Mouse (Mus musculus): ENCODE results near the gene Uhrf2. TPM values are rescaled to one million over a fixed set of nuclear protein-coding genes. Genes with fewer than 3 reads are reported as not detected.
A peak's percentile ranks its signal among the peaks of the same experiment; 100 is the strongest.

Gene Uhrf2
- polyA plus RNA-seq, 1 experiment from 2014 or later, result 90.4 TPM

GRCm38 (mm10) chr19:30091644-30092295 lies 61.5 kb downstream of the Uhrf2 start:
- no peak for DNase-seq (ENCODE audit: low spot score)
- no peak for ATAC-seq (ENCODE audit: low FRiP score)
- H3K4me2 ChIP-seq (replicated peaks; ENCODE audit: low read depth, low read length), result no peak overlapping the region
- H3K9ac ChIP-seq (ENCODE audit: low read depth, low read length), result no peak overlapping the region
- H3K4me1 ChIP-seq (replicated peaks; ENCODE audit: control insufficient read depth, insufficient read depth, low read length), result no peaks in the 10 kb centered on the region
- H3K4me3 ChIP-seq (ENCODE audit: low read depth, low read length), result no peak overlapping the region
- H3K27me3 ChIP-seq (ENCODE audit: control insufficient read depth, insufficient read depth, low read length), result no peaks in the 10 kb centered on the region
- H3K9me3 ChIP-seq (ENCODE audit: control insufficient read depth, low read length), result no peaks in the 10 kb centered on the region
- H3K27ac ChIP-seq (ENCODE audit: low read depth, low read length), result no peak overlapping the region
- peaks cover 9% of the 10 kb centered on the region; the same call in 1 of the 2 replicates for H3K36me3 ChIP-seq (ENCODE audit: control insufficient read depth, insufficient read depth, low read length)
- WGBS, result 92% methylated on average over 12 of the region's 12 CpGs

GRCm38 (mm10) chr19:30096186-30096585 lies 65.9 kb downstream of the Uhrf2 start:
- no peak overlapping the region for H3K9ac ChIP-seq (ENCODE audit: low read depth, low read length)
- no peaks in the 10 kb centered on the region for H3K4me1 ChIP-seq (replicated peaks; ENCODE audit: control insufficient read depth, insufficient read depth, low read length)
- WGBS, result 61% methylated on average over 3 of the region's 3 CpGs
- no peaks in the 10 kb centered on the region for H3K9me3 ChIP-seq (ENCODE audit: control insufficient read depth, low read length)
- DNase-seq (ENCODE audit: low spot score) (no peak), ATAC-seq (ENCODE audit: low FRiP score) (peak; percentile 64; the same call in 1 of the 2 replicates)
- no peaks in the 10 kb centered on the region for H3K27me3 ChIP-seq (ENCODE audit: control insufficient read depth, insufficient read depth, low read length)
- peaks cover 10% of the 10 kb centered on the region; the same call in 1 of the 2 replicates for H3K36me3 ChIP-seq (ENCODE audit: control insufficient read depth, insufficient read depth, low read length)
- H3K4me3 ChIP-seq (ENCODE audit: low read depth, low read length), result no peak overlapping the region
- no peak overlapping the region for H3K27ac ChIP-seq (ENCODE audit: low read depth, low read length)
- no peak overlapping the region for H3K4me2 ChIP-seq (replicated peaks; ENCODE audit: low read depth, low read length)

GRCm38 (mm10) chr19:30097039-30097438 lies 66.7 kb downstream of the Uhrf2 start:
- ATAC-seq (ENCODE audit: low FRiP score) (no peak), DNase-seq (ENCODE audit: low spot score) (no peak)
- Histone ChIP-seq H3K9ac (ENCODE audit: low read depth, low read length) (no peak overlapping the region), H3K4me3 (ENCODE audit: low read depth, low read length) (no peak overlapping the region), H3K4me1 (replicated peaks; ENCODE audit: control insufficient read depth, insufficient read depth, low read length) (no peaks in the 10 kb centered on the region), H3K27ac (ENCODE audit: low read depth, low read length) (no peak overlapping the region), H3K4me2 (replicated peaks; ENCODE audit: low read depth, low read length) (no peak overlapping the region), H3K27me3 (ENCODE audit: control insufficient read depth, insufficient read depth, low read length) (no peaks in the 10 kb centered on the region), H3K36me3 (ENCODE audit: control insufficient read depth, insufficient read depth, low read length) (peaks cover 8% of the 10 kb centered on the region; the same call in 1 of the 2 replicates), H3K9me3 (ENCODE audit: control insufficient read depth, low read length) (no peaks in the 10 kb centered on the region)
- WGBS, result 86% methylated on average over 4 of the region's 4 CpGs

DNA sequence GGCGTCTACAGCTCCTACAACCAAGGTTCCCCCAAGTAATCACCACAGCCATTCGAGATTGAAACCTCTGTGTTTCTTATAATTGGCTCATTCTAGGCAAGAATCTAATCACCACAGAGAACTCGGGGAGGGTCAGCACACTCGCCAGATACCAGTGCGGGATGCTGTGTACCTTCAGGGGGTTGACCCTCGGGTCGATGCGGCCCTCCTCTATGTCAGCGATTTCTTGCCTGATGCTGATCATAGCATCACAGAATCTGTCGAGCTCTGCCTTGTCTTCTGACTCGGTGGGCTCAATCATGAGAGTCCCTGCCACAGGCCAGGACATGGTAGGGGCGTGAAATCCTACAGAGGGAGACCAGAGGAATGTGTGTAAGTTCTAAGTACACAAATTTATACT lies 70.3 kb downstream of the Uhrf2 start:
- Histone ChIP-seq H3K4me3 (ENCODE audit: low read depth, low read length) (no peak overlapping the region), H3K27ac (ENCODE audit: low read depth, low read length) (no peak overlapping the region), H3K27me3 (ENCODE audit: control insufficient read depth, insufficient read depth, low read length) (no peaks in the 10 kb centered on the region), H3K4me1 (replicated peaks; ENCODE audit: control insufficient read depth, insufficient read depth, low read length) (no peaks in the 10 kb centered on the region), H3K4me2 (replicated peaks; ENCODE audit: low read depth, low read length) (no peak overlapping the region), H3K9me3 (ENCODE audit: control insufficient read depth, low read length) (no peaks in the 10 kb centered on the region), H3K36me3 (ENCODE audit: control insufficient read depth, insufficient read depth, low read length) (peaks cover 4% of the 10 kb centered on the region), H3K9ac (ENCODE audit: low read depth, low read length) (no peak overlapping the region)
- DNase-seq (ENCODE audit: low spot score) (no peak), ATAC-seq (ENCODE audit: low FRiP score) (no peak)
- 96% methylated on average over 12 of the region's 12 CpGs for WGBS

DNA sequence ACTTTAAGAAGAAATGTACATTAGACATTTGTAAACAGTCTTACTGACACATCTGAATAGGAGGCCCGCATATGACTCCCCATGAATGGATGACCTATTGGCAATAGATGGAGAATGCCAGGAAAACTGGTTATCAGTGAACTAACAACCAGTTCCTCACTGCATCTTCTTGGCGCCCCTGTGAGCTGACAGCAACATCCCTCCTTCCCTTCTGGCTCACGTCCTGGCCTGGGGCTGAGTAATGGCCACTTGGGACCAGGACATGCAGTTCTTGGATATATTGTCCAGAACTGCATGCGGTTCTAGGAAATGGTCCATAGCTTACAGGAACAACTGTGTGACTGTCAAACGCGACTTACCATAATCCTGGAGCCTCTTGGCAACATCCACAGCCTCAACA lies 72.3 kb downstream of the Uhrf2 start:
- Histone ChIP-seq H3K36me3 (ENCODE audit: control insufficient read depth, insufficient read depth, low read length) (peaks cover under 1% of the 10 kb centered on the region), H3K27ac (ENCODE audit: low read depth, low read length) (no peak overlapping the region), H3K4me1 (replicated peaks; ENCODE audit: control insufficient read depth, insufficient read depth, low read length) (no peaks in the 10 kb centered on the region), H3K4me2 (replicated peaks; ENCODE audit: low read depth, low read length) (no peak overlapping the region), H3K27me3 (ENCODE audit: control insufficient read depth, insufficient read depth, low read length) (no peaks in the 10 kb centered on the region), H3K4me3 (ENCODE audit: low read depth, low read length) (no peak overlapping the region), H3K9me3 (ENCODE audit: control insufficient read depth, low read length) (no peaks in the 10 kb centered on the region), H3K9ac (ENCODE audit: low read depth, low read length) (no peak overlapping the region)
- ATAC-seq (ENCODE audit: low FRiP score), result no peak
- 92% methylated on average over 6 of the region's 6 CpGs for WGBS
- no peak for DNase-seq (ENCODE audit: low spot score)

GRCm38 (mm10) chr19:30105045-30105842 lies 74.9 kb downstream of the Uhrf2 start:
- WGBS, result 87% methylated on average over 6 of the region's 6 CpGs
- no peaks in the 10 kb centered on the region for H3K4me1 ChIP-seq (replicated peaks; ENCODE audit: control insufficient read depth, insufficient read depth, low read length)
- no peaks in the 10 kb centered on the region for H3K9me3 ChIP-seq (ENCODE audit: control insufficient read depth, low read length)
- H3K27me3 ChIP-seq (ENCODE audit: control insufficient read depth, insufficient read depth, low read length), result no peaks in the 10 kb centered on the region
- H3K4me2 ChIP-seq (replicated peaks; ENCODE audit: low read depth, low read length), result no peak overlapping the region
- DNase-seq (ENCODE audit: low spot score) (no peak), ATAC-seq (ENCODE audit: low FRiP score) (no peak)
- H3K9ac ChIP-seq (ENCODE audit: low read depth, low read length), result no peak overlapping the region
- no peak overlapping the region for H3K4me3 ChIP-seq (ENCODE audit: low read depth, low read length)
- H3K27ac ChIP-seq (ENCODE audit: low read depth, low read length), result no peak overlapping the region
- H3K36me3 ChIP-seq (ENCODE audit: control insufficient read depth, insufficient read depth, low read length), result no peaks in the 10 kb centered on the region; the same call in 1 of the 2 replicates

- no peaks in the 10 kb centered on the region; the same call in 1 of the 2 replicates for H3K36me3 ChIP-seq (ENCODE audit: control insufficient read depth, insufficient read depth, low read length)
- H3K9ac ChIP-seq (ENCODE audit: low read depth, low read length), result no peak overlapping the region
- WGBS, result 65% methylated on average over 10 of the region's 10 CpGs
- H3K27me3 ChIP-seq (ENCODE audit: control insufficient read depth, insufficient read depth, low read length), result no peaks in the 10 kb centered on the region
- DNase-seq (ENCODE audit: low spot score) (no peak), ATAC-seq (ENCODE audit: low FRiP score) (0 out of 2 replicates have a peak, but pooled peaks have one; percentile 38)
- H3K27ac ChIP-seq (ENCODE audit: low read depth, low read length), result peak overlapping the region; percentile 33; the same call in 1 of the 2 replicates
- H3K4me2 ChIP-seq (replicated peaks; ENCODE audit: low read depth, low read length), result no peak overlapping the region
- H3K4me1 ChIP-seq (replicated peaks; ENCODE audit: control insufficient read depth, insufficient read depth, low read length), result no peaks in the 10 kb centered on the region
- H3K4me3 ChIP-seq (ENCODE audit: low read depth, low read length), result no peak overlapping the region
- H3K9me3 ChIP-seq (ENCODE audit: control insufficient read depth, low read length), result no peaks in the 10 kb centered on the region
Observed at GRCm38 (mm10) chr19:30107221-30107845, 77.0 kb downstream of the Uhrf2 start.

DNA sequence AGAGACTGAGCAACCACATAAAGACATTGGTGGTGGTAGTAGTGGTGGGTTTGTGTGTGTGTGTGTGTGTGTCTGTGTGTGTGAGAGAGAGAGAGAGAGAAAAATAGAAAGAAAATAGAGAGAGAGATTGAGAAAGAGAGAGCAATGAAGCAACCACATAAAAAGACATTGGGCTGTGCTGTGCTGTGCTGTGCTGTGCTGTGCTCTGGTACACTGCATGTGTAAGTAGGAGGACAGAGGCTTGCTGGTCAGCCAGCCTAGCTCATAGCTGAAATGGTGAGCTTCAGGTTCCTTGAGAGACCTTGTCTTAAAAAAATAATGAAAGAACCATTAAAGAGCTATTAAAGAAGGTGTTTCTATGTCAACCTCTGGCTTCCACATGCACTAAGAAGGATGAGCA lies 78.3 kb downstream of the Uhrf2 start:
- ATAC-seq (ENCODE audit: low FRiP score) (no peak), DNase-seq (ENCODE audit: low spot score) (no peak)
- no peak overlapping the region for H3K4me3 ChIP-seq (ENCODE audit: low read depth, low read length)
- H3K9ac ChIP-seq (ENCODE audit: low read depth, low read length), result no peak overlapping the region
- no peaks in the 10 kb centered on the region for H3K36me3 ChIP-seq (ENCODE audit: control insufficient read depth, insufficient read depth, low read length)
- no peak overlapping the region for H3K4me2 ChIP-seq (replicated peaks; ENCODE audit: low read depth, low read length)
- no peaks in the 10 kb centered on the region for H3K27me3 ChIP-seq (ENCODE audit: control insufficient read depth, insufficient read depth, low read length)
- H3K27ac ChIP-seq (ENCODE audit: low read depth, low read length), result no peak overlapping the region
- no peaks in the 10 kb centered on the region for H3K9me3 ChIP-seq (ENCODE audit: control insufficient read depth, low read length)
- no peaks in the 10 kb centered on the region for H3K4me1 ChIP-seq (replicated peaks; ENCODE audit: control insufficient read depth, insufficient read depth, low read length)

Measured in hindbrain, embryonic 11.5 days (tissue).